Mouse (Mus musculus): Measurements from ENCODE around the gene Stard13.

DNA sequence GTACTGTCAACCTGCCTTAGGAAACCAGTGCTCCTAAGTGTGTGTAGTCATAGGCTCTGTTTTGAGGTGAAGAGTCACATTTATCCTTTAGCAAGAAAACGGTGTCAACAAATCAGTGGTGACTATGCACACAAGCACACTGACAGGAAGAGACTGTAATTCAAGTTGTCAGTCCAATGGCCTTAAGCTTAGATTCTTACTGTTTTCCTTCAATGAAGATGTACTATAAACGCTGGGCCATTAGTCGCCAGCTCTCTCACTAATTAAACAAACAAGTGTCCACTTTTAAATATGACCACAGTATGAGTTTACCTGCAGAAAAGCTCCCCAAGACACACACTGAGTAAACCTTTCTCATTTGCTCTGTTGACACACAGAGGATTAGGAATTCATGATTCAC lies 44.3 kb downstream of the Stard13 start:
- TF ChIP-seq CTCF (IDR thresholded peaks at IDR 0.05; ENCODE audit: borderline replicate concordance, control insufficient read depth, extremely low read depth, insufficient read depth, low read length, poor library complexity) (no peak), POLR2A (IDR thresholded peaks at IDR 0.05; ENCODE audit: control insufficient read depth, extremely low read depth, insufficient read depth, low read length, poor library complexity) (no peak)

All from thymus, adult 2 months (tissue).